Mouse (Mus musculus) lung, postnatal 0 days (tissue): ENCODE measurements around the gene Dennd2a. TPM values are rescaled to one million over a fixed set of nuclear protein-coding genes. Genes with fewer than 3 reads are reported as not detected.

Experiments
- ATAC-seq: fragments of 200-750 bp; cut with Nextera tagmentation; 2 replicates; pipeline ENCODE4 v1.8.0; 2017; ENCODE audit warnings: moderate library complexity
- DNase-seq: peaks from one replicate; pipeline ENCODE4 v3.0.0-alpha.2; 2016; ENCODE audit warnings: low spot score
- H3K27ac ChIP-seq: fragments of 300-500 bp; sonication (generic); 2 replicates; pipeline ENCODE4 v1.5.1; 2014; ENCODE audit warnings: antibody characterized with exemption, mild to moderate bottlenecking, low read length, mixed read lengths
- H3K27me3 ChIP-seq: fragments of 300-500 bp; sonication (generic); replicated peaks from 2 replicates; pipeline ENCODE4 v1.6.1; 2014; ENCODE audit warnings: low read length, mixed read lengths; ENCODE audit not compliant: insufficient read depth
- H3K36me3 ChIP-seq: fragments of 300-500 bp; sonication (generic); 2 replicates; pipeline ENCODE4 v1.6.1; 2014; ENCODE audit warnings: low read length, mixed read lengths; ENCODE audit not compliant: insufficient read depth
- H3K4me1 ChIP-seq: fragments of 300-500 bp; sonication (generic); 2 replicates; pipeline ENCODE4 v1.6.1; 2014; ENCODE audit warnings: antibody characterized with exemption, low read depth, low read length, mixed read lengths; ENCODE audit not compliant: insufficient read depth
- H3K4me2 ChIP-seq: fragments of 300-500 bp; sonication (generic); replicated peaks from 2 replicates; pipeline ENCODE4 v1.6.1; 2014; ENCODE audit warnings: low read depth, mild to moderate bottlenecking, low read length, moderate library complexity, mixed read lengths
- H3K4me3 ChIP-seq: fragments of 300-500 bp; sonication (generic); 2 replicates; pipeline ENCODE4 v1.5.1; 2014; ENCODE audit warnings: low read depth, low read length
- H3K9ac ChIP-seq: fragments of 300-500 bp; sonication (generic); replicated peaks from 2 replicates; pipeline ENCODE4 v1.6.1; 2014; ENCODE audit warnings: low read depth, mild to moderate bottlenecking
- H3K9me3 ChIP-seq: fragments of 300-500 bp; sonication (generic); 2 replicates; pipeline ENCODE4 v1.6.1; 2016; ENCODE audit warnings: low read length, mixed read lengths
- CTCF ChIP-seq: IDR thresholded peaks from 2 replicates; pipeline ENCODE4 v1.5.1; 2016; ENCODE audit warnings: antibody characterized with exemption, mild to moderate bottlenecking
- EP300 ChIP-seq: IDR thresholded peaks from 2 replicates; pipeline ENCODE4 v1.6.1; 2016; ENCODE audit warnings: antibody characterized with exemption, mild to moderate bottlenecking, control low read depth
- WGBS: fragments of 180-500 bp; shearing (Covaris S2); extraction: QIAGEN DNeasy Blood & Tissue Kit; methylation state at CpG from one replicate; pipeline ENCODE4 v1.1.7; 2014; 5-methylcytosine and 5-hydroxymethylcytosine counted together
- polyA plus RNA-seq: library from polyadenylated mRNA; unstranded; fragments of >200 nt; fragmentation: Nextera tagmentation; extraction: Ambion mirVana; gene quantifications from 2 replicates; pipeline ENCODE4 v1.2.1, GENCODE M21; 2015

Gene Dennd2a
- polyA plus RNA-seq, 1 experiment from 2014 or later = 13.8 TPM

- DNase-seq (no peak), ATAC-seq (no peak)
- no peaks in the 10 kb centered on the region for H3K9me3 ChIP-seq
- 46% methylated on average over 4 of the region's 4 CpGs for WGBS
- TF ChIP-seq CTCF = no peak
- TF ChIP-seq EP300 = no peak
- no peak overlapping the region for H3K9ac ChIP-seq
- H3K36me3 ChIP-seq = no peaks in the 10 kb centered on the region
- H3K4me2 ChIP-seq = no peak overlapping the region
- H3K27ac ChIP-seq = no peak overlapping the region; the same call in 1 of the 2 replicates
- H3K4me1 ChIP-seq = peaks cover 14% of the 10 kb centered on the region; the same call in 1 of the 2 replicates
- H3K27me3 ChIP-seq = no peaks in the 10 kb centered on the region
- H3K4me3 ChIP-seq = no peak overlapping the region
These were observed 29.9 kb downstream of the Dennd2a start for GRCm38 (mm10) chr6:39527811-39528210.

- ATAC-seq (no peak), DNase-seq (peak; percentile 23)
- Histone ChIP-seq H3K9me3 (no peaks in the 10 kb centered on the region), H3K4me2 (no peak overlapping the region), H3K4me3 (no peak overlapping the region), H3K27ac (no peak overlapping the region), H3K27me3 (no peaks in the 10 kb centered on the region), H3K36me3 (no peaks in the 10 kb centered on the region), H3K9ac (no peak overlapping the region), H3K4me1 (peaks cover 14% of the 10 kb centered on the region; the same call in 1 of the 2 replicates)
- TF ChIP-seq CTCF (no peak), EP300 (no peak)
- 77% methylated on average over 7 of the region's 7 CpGs for WGBS
These were observed 30.3 kb downstream of the Dennd2a start for GRCm38 (mm10) chr6:39527337-39527784.

GRCm38 (mm10) chr6:39526797-39527196 is 30.9 kb downstream of the Dennd2a start:
- Histone ChIP-seq H3K9ac (no peak overlapping the region), H3K27ac (no peak overlapping the region), H3K27me3 (no peaks in the 10 kb centered on the region), H3K4me1 (peaks cover 14% of the 10 kb centered on the region; the same call in 1 of the 2 replicates), H3K4me3 (no peak overlapping the region), H3K4me2 (no peak overlapping the region), H3K9me3 (no peaks in the 10 kb centered on the region), H3K36me3 (no peaks in the 10 kb centered on the region)
- 60% methylated on average over 9 of the region's 10 CpGs for WGBS
- ATAC-seq (no peak), DNase-seq (peak; percentile 13)
- no peak for TF ChIP-seq CTCF
- TF ChIP-seq EP300 = no peak

GRCm38 (mm10) chr6:39523161-39523560 is 34.5 kb downstream of the Dennd2a start:
- H3K4me1 ChIP-seq = peaks cover 6% of the 10 kb centered on the region; the same call in 1 of the 2 replicates
- H3K9me3 ChIP-seq = no peaks in the 10 kb centered on the region
- no peak overlapping the region for H3K4me2 ChIP-seq
- H3K9ac ChIP-seq = no peak overlapping the region
- no peaks in the 10 kb centered on the region for H3K27me3 ChIP-seq
- H3K4me3 ChIP-seq = no peak overlapping the region
- ATAC-seq (no peak), DNase-seq (no peak)
- WGBS = 86% methylated on average over 13 of the region's 13 CpGs
- no peaks in the 10 kb centered on the region; the same call in 1 of the 2 replicates for H3K36me3 ChIP-seq
- TF ChIP-seq CTCF (no peak), EP300 (no peak)
- H3K27ac ChIP-seq = no peak overlapping the region

- ATAC-seq (peak; percentile 92), DNase-seq (peak; percentile 82)
- Histone ChIP-seq H3K36me3 (no peaks in the 10 kb centered on the region; the same call in 1 of the 2 replicates), H3K4me3 (no peak overlapping the region), H3K9ac (no peak overlapping the region), H3K4me1 (peaks cover 3% of the 10 kb centered on the region; the same call in 1 of the 2 replicates), H3K27ac (peak overlapping the region; percentile 15; the same call in 1 of the 2 replicates), H3K9me3 (no peaks in the 10 kb centered on the region), H3K4me2 (no peak overlapping the region), H3K27me3 (no peaks in the 10 kb centered on the region)
- TF ChIP-seq CTCF = peak; percentile 41
- no peak for TF ChIP-seq EP300
- WGBS = 38% methylated on average over 5 of the region's 5 CpGs
These were observed 35.2 kb downstream of the Dennd2a start for GRCm38 (mm10) chr6:39522425-39522824.

- Histone ChIP-seq H3K27me3 (no peaks in the 10 kb centered on the region), H3K9me3 (no peaks in the 10 kb centered on the region), H3K27ac (peak overlapping the region; percentile 47; the same call in 1 of the 2 replicates), H3K4me2 (no peak overlapping the region; the same call in 1 of the 2 replicates), H3K36me3 (no peaks in the 10 kb centered on the region; the same call in 1 of the 2 replicates), H3K4me3 (no peak overlapping the region), H3K4me1 (peaks cover 3% of the 10 kb centered on the region; the same call in 1 of the 2 replicates), H3K9ac (no peak overlapping the region)
- 40% methylated on average over 6 of the region's 6 CpGs for WGBS
- ATAC-seq (no peak), DNase-seq (peak; percentile 22)
- TF ChIP-seq EP300 (no peak), CTCF (no peak)
These were observed 41.9 kb downstream of the Dennd2a start for GRCm38 (mm10) chr6:39515739-39516131.
